Mouse (Mus musculus) urinary bladder, postnatal 14 days (tissue): ENCODE measurements at regions not wholly inside any gene's neighbourhood (a gene's known extent, or its start where the extent isn't known, plus 50 kb on each side); places are given as distances from the start of the nearest gene placed in this dataset.

Experiments
- DNase-seq: peaks from one replicate; pipeline ENCODE4 v3.0.0; 2021; ENCODE audit warnings: low spot score

GRCm38 (mm10) chr6:34246512-34246911 is 69.6 kb upstream of the Slc35b4 start:
- DNase-seq = no peak

- DNase-seq = no peak
These were observed 66.1 kb upstream of the Slc35b4 start for GRCm38 (mm10) chr6:34243001-34243400.

- DNase-seq = no peak
These were observed 65.6 kb upstream of the Slc35b4 start for GRCm38 (mm10) chr6:34242486-34242885.

- DNase-seq = no peak
These were observed 58.2 kb upstream of the Slc35b4 start for GRCm38 (mm10) chr6:34235132-34235531.

GRCm38 (mm10) chr6:34234443-34235020 is 57.6 kb upstream of the Slc35b4 start:
- DNase-seq = no peak

- DNase-seq = peak; percentile 52
These were observed 54.0 kb upstream of the Slc35b4 start for GRCm38 (mm10) chr6:34230768-34231381.

GRCm38 (mm10) chr6:34227131-34227530 is 50.2 kb upstream of the Slc35b4 start:
- DNase-seq = no peak
